Mouse (Mus musculus): ENCODE results near the gene Rhbdd3. TPM values are rescaled to one million over a fixed set of nuclear protein-coding genes. Genes with fewer than 3 reads are reported as not detected.
A peak's percentile ranks its signal among the peaks of the same experiment; 100 is the strongest.
"Not testable (repeated sequence)": the region's sequence is repeated elsewhere in the genome, so short reads cannot be mapped to it uniquely, and the experiment has no call there.

The Rhbdd3 gene
- polyA plus RNA-seq, 1 experiment from 2014 or later: 30.5 TPM

DNA sequence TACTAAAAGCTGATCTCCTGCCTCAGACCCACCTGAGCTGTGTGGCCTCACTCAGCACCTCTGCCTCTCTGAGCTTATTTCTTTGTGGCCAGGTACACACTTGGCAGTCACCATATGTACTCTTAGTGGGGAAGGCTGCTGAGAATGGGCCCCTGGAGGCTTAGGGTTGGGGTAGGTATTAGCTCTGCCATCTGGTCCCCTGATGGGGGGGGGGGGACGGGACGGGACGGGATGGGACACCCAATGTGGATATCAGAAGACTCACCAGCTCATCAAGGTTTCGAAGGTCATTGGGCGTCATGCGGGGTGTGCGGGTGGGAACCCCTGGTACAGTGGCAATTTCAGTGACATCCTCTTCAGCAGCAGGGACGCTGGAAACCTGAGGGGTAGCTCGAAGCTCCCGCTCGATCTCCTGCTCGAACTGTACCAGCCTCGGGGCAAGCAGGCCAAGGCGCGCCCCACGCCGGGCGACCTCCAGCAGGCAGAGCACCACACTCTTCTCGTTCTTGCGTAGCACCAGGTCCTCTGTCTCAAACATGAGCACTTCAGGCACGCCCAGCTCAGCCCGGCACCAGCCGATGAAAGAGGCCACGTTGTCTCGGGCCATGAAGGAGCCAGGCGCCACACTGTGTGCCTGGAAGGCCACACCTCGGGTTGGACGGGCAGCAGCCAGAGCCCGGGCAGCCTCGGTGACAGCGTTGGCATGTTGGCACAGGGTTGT is 35.0 kb upstream of the Rhbdd3 start:
- peaks cover 31% of the 10 kb centered on the region for H3K27me3 ChIP-seq (ENCODE audit: control insufficient read depth, insufficient read depth, low read length)
- peaks cover 46% of the 10 kb centered on the region for H3K4me1 ChIP-seq (ENCODE audit: control insufficient read depth, insufficient read depth, low read length)
- H3K4me2 ChIP-seq (ENCODE audit: low read depth, low read length): peak overlapping the region; percentile 88
- H3K36me3 ChIP-seq (ENCODE audit: control insufficient read depth, insufficient read depth): peaks cover 7% of the 10 kb centered on the region
- peak overlapping the region; percentile 66 for H3K4me3 ChIP-seq (ENCODE audit: low read length)
- no peaks in the 10 kb centered on the region for H3K9me3 ChIP-seq (replicated peaks; ENCODE audit: control insufficient read depth, low read length)
- H3K9ac ChIP-seq (ENCODE audit: low read length): peak overlapping the region; percentile 53
- no peak for ATAC-seq (replicated peaks; ENCODE audit: extremely low read depth, insufficient read depth, low FRiP score)
- 67% methylated on average over 31 of the region's 31 CpGs for WGBS
- no peak overlapping the region for H3K27ac ChIP-seq (ENCODE audit: low read length)

GRCm38 (mm10) chr11:5064282-5065055 is 34.3 kb upstream of the Rhbdd3 start:
- Histone ChIP-seq H3K36me3 (ENCODE audit: control insufficient read depth, insufficient read depth) (peaks cover 15% of the 10 kb centered on the region), H3K4me1 (ENCODE audit: control insufficient read depth, insufficient read depth, low read length) (peaks cover 44% of the 10 kb centered on the region), H3K4me3 (ENCODE audit: low read length) (peak overlapping the region; percentile 66), H3K4me2 (ENCODE audit: low read depth, low read length) (peak overlapping the region; percentile 88), H3K27ac (ENCODE audit: low read length) (no peak overlapping the region), H3K9ac (ENCODE audit: low read length) (peak overlapping the region; percentile 83), H3K9me3 (replicated peaks; ENCODE audit: control insufficient read depth, low read length) (no peaks in the 10 kb centered on the region), H3K27me3 (ENCODE audit: control insufficient read depth, insufficient read depth, low read length) (peaks cover 26% of the 10 kb centered on the region)
- WGBS: 19% methylated on average over 38 of the region's 38 CpGs
- ATAC-seq (replicated peaks; ENCODE audit: extremely low read depth, insufficient read depth, low FRiP score): no peak

DNA sequence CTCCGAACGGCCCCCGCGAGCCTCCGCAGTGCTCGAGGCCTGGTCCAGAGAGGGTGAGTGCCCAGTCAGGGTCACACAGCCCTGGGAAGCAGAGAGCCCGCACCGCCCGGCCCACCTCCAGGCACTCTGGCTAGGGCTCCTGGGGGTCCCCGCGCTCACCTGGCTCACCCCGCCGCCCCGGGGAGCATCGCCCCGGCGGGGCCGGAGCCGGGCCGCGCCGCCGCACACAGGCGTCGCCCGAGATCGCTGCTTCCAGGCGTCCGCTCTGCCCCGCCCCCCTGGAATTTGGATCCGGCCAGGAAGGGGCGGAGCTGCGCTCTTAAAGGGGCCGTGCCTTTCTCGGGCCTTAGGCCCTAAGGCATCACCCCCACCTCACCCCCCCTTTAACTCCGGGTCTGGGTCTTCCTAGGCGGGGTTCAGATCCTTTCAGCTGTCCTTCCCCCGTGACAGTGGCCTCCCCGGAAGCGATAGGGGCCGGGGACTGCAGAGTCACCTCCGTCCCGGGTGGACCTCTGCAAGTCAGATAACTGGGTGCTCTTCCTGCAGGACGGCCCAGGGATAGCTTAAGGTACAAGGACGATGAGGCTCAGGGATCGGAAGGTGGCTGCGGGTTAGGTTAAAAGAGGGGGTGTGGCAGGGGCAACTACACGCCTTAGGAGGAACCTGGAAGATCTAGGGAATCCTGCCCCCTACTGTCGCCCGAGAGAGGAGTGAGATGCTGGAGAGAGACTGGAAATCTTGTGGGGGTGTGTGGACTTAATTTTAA is 33.5 kb upstream of the Rhbdd3 start, which contains the start of gene Gas2l1:
Gas2l1 (minus strand) TSS at position 272 of the 766 bp plus-strand sequence.
- peak within 1 kb of the TSS; percentile 66 for H3K4me3 ChIP-seq (ENCODE audit: low read length)
- H3K9ac ChIP-seq (ENCODE audit: low read length): peak within 1 kb of the TSS; percentile 83
- peak; percentile 86 for ATAC-seq (replicated peaks; ENCODE audit: extremely low read depth, insufficient read depth, low FRiP score)

DNA sequence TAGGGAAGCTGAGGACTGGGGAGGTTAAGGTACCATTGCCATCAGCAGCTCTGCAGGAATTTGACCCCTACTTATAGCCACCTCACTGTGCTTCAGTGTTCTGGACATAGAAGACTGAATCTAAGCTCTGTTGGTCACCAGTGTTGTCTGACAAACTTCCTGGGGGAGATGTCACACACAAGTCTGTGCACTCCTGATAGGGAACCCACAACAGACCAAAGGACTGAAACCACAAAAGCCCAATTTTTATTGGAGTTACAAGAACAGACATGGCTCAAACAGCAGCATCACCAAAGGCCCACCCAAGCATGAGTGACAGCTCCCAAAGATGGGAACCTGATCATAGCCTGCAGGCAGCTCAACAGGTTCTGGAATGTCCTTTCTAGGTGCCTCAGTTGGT is 31.7 kb upstream of the Rhbdd3 start:
- H3K4me3 ChIP-seq (ENCODE audit: low read length): no peak overlapping the region
- no peak overlapping the region for H3K27ac ChIP-seq (ENCODE audit: low read length)
- peaks cover 37% of the 10 kb centered on the region for H3K36me3 ChIP-seq (ENCODE audit: control insufficient read depth, insufficient read depth)
- H3K4me2 ChIP-seq (ENCODE audit: low read depth, low read length): no peak overlapping the region
- ATAC-seq (replicated peaks; ENCODE audit: extremely low read depth, insufficient read depth, low FRiP score): no peak
- H3K27me3 ChIP-seq (ENCODE audit: control insufficient read depth, insufficient read depth, low read length): peaks cover 6% of the 10 kb centered on the region
- H3K4me1 ChIP-seq (ENCODE audit: control insufficient read depth, insufficient read depth, low read length): peaks cover 28% of the 10 kb centered on the region
- no peaks in the 10 kb centered on the region for H3K9me3 ChIP-seq (replicated peaks; ENCODE audit: control insufficient read depth, low read length)
- H3K9ac ChIP-seq (ENCODE audit: low read length): no peak overlapping the region

More for the DNA sequence above, 33.5 kb upstream of the Rhbdd3 start, which contains the start of gene Gas2l1:
- WGBS: under 1% methylated on average over 48 of the region's 50 CpGs
- H3K27ac ChIP-seq (ENCODE audit: low read length): peak within 1 kb of the TSS; percentile 49; the same call in 1 of the 2 replicates
- peaks cover 39% of the 10 kb centered on the region for H3K4me1 ChIP-seq (ENCODE audit: control insufficient read depth, insufficient read depth, low read length)
- peaks cover 18% of the 10 kb centered on the region for H3K27me3 ChIP-seq (ENCODE audit: control insufficient read depth, insufficient read depth, low read length)
- no peaks in the 10 kb centered on the region for H3K9me3 ChIP-seq (replicated peaks; ENCODE audit: control insufficient read depth, low read length)
- peaks cover 19% of the 10 kb centered on the region for H3K36me3 ChIP-seq (ENCODE audit: control insufficient read depth, insufficient read depth)
- H3K4me2 ChIP-seq (ENCODE audit: low read depth, low read length): peak within 1 kb of the TSS; percentile 88

- WGBS: 81% methylated on average over 9 of the region's 9 CpGs
- Histone ChIP-seq H3K27ac (ENCODE audit: low read length) (no peak overlapping the region), H3K4me2 (ENCODE audit: low read depth, low read length) (no peak overlapping the region), H3K9ac (ENCODE audit: low read length) (no peak overlapping the region), H3K4me3 (ENCODE audit: low read length) (no peak overlapping the region), H3K27me3 (ENCODE audit: control insufficient read depth, insufficient read depth, low read length) (no peaks in the 10 kb centered on the region), H3K36me3 (ENCODE audit: control insufficient read depth, insufficient read depth) (peaks cover 48% of the 10 kb centered on the region), H3K9me3 (replicated peaks; ENCODE audit: control insufficient read depth, low read length) (no peaks in the 10 kb centered on the region), H3K4me1 (ENCODE audit: control insufficient read depth, insufficient read depth, low read length) (peaks cover 18% of the 10 kb centered on the region)
- ATAC-seq (replicated peaks; ENCODE audit: extremely low read depth, insufficient read depth, low FRiP score): no peak
Measured at GRCm38 (mm10) chr11:5068126-5068971, 30.4 kb upstream of the Rhbdd3 start.

DNA sequence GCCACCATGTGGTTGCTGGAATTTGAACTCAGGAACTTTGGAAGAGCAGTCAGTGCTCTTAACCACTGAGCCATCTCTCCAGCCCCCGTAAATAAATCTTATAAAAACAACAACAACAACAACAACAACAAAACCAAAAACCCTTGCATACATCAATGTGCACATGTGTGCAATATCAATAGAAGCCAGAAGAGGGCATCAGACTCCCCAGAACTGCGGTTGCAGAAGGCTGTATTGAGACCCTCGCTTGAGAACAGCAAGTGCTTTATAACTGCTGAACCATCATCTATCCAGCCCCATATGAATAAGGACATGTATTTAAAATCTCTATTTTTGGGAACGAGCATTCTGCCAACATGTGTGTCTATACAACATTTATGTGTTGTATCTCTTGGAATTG is 23.8 kb upstream of the Rhbdd3 start:
- H3K4me1 ChIP-seq (ENCODE audit: control insufficient read depth, insufficient read depth, low read length): no peaks in the 10 kb centered on the region
- H3K4me2 ChIP-seq (ENCODE audit: low read depth, low read length): no peak overlapping the region
- no peaks in the 10 kb centered on the region for H3K9me3 ChIP-seq (replicated peaks; ENCODE audit: control insufficient read depth, low read length)
- no peak overlapping the region for H3K9ac ChIP-seq (ENCODE audit: low read length)
- H3K36me3 ChIP-seq (ENCODE audit: control insufficient read depth, insufficient read depth): peaks cover 64% of the 10 kb centered on the region
- ATAC-seq (replicated peaks; ENCODE audit: extremely low read depth, insufficient read depth, low FRiP score): no peak
- 66% methylated on average over 4 of the region's 4 CpGs for WGBS
- no peaks in the 10 kb centered on the region for H3K27me3 ChIP-seq (ENCODE audit: control insufficient read depth, insufficient read depth, low read length)
- no peak overlapping the region for H3K27ac ChIP-seq (ENCODE audit: low read length)
- H3K4me3 ChIP-seq (ENCODE audit: low read length): no peak overlapping the region

DNA sequence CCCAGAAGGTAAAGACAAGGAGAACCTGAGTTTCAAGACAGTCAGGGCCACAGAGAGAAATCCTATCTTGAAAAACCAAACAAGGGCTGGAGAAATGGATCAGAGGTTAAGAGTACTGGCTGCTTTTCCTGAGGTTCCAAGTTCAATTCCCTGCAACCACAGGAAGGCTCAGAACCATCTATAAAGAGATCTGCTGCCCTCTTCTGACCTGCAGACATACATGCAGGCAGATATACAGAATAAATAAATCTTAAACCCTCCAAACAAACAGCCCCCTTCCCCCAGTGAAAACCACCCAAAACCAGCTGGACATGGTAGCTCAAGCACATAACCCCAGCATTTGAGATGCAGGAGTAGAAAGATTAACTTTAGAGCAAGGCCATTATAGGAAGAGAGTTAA is 23.0 kb upstream of the Rhbdd3 start:
- Histone ChIP-seq H3K4me1 (ENCODE audit: control insufficient read depth, insufficient read depth, low read length) (no peaks in the 10 kb centered on the region), H3K9ac (ENCODE audit: low read length) (no peak overlapping the region), H3K36me3 (ENCODE audit: control insufficient read depth, insufficient read depth) (peaks cover 61% of the 10 kb centered on the region), H3K27me3 (ENCODE audit: control insufficient read depth, insufficient read depth, low read length) (no peaks in the 10 kb centered on the region), H3K4me3 (ENCODE audit: low read length) (no peak overlapping the region), H3K9me3 (replicated peaks; ENCODE audit: control insufficient read depth, low read length) (no peaks in the 10 kb centered on the region), H3K4me2 (ENCODE audit: low read depth, low read length) (no peak overlapping the region), H3K27ac (ENCODE audit: low read length) (no peak overlapping the region)
- no peak for ATAC-seq (replicated peaks; ENCODE audit: extremely low read depth, insufficient read depth, low FRiP score)

- not testable (repeated sequence) for H3K9me3 ChIP-seq (replicated peaks; ENCODE audit: control insufficient read depth, low read length); ATAC-seq (replicated peaks; ENCODE audit: extremely low read depth, insufficient read depth, low FRiP score); H3K4me3 ChIP-seq (ENCODE audit: low read length); H3K9ac ChIP-seq (ENCODE audit: low read length); H3K4me2 ChIP-seq (ENCODE audit: low read depth, low read length); H3K27ac ChIP-seq (ENCODE audit: low read length); H3K27me3 ChIP-seq (ENCODE audit: control insufficient read depth, insufficient read depth, low read length); H3K4me1 ChIP-seq (ENCODE audit: control insufficient read depth, insufficient read depth, low read length)
- peaks cover 58% of the 10 kb centered on the region for H3K36me3 ChIP-seq (ENCODE audit: control insufficient read depth, insufficient read depth)
- WGBS: 81% methylated on average over 4 of the region's 5 CpGs
Measured at GRCm38 (mm10) chr11:5076843-5077242, 21.9 kb upstream of the Rhbdd3 start.

Measured in heart, embryonic 16.5 days (tissue).